Mouse (Mus musculus): ENCODE measurements at regions not wholly inside any gene's neighbourhood (a gene's known extent, or its start where the extent isn't known, plus 50 kb on each side); places are given as distances from the start of the nearest gene placed in this dataset.

DNA sequence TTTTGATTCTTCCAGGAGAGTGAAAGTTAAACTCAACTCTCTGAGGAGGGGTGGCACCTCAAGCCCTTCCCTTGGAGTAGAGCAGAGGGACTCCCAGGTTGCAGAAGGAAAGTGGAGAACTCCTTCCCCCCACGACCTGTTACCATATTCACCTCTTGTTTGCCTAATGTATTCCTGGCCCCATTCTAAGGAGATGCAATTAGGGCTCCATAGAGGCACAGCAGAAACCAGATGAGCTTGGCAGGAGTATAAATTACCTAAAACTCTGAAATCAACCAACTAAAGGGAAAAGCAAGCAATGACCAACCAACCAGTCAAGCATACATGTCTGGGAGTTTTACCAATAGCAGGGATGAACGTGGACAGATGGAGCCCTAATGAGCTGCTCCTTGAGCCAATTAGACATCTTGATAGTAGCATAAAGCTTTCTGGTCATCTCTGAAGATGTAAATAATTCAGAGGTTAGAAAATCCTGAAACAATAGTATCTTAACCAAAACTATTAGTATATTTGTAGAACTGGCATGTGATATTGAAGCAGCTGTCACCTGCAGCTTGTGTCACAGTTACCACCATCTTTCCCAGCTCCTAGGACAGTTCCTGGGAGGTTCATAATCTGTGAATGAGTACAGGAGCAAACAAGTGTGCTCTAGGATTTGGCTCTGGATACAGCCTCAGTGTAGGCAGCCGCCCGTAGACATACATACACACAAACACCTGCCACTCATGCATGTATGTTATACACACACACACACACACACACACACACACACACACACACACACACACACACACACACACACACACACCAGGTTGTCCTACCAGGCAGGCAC, 145.7 kb upstream of the 4930535I16Rik start:
- DNase-seq (ENCODE audit: low read depth), result no peak

- DNase-seq (ENCODE audit: low read depth), result no peak
These were observed 139.8 kb upstream of the 4930535I16Rik start for GRCm38 (mm10) chr4:124057607-124058006.

GRCm38 (mm10) chr4:124054240-124054760, 136.5 kb upstream of the 4930535I16Rik start:
- DNase-seq (ENCODE audit: low read depth), result no peak

DNA sequence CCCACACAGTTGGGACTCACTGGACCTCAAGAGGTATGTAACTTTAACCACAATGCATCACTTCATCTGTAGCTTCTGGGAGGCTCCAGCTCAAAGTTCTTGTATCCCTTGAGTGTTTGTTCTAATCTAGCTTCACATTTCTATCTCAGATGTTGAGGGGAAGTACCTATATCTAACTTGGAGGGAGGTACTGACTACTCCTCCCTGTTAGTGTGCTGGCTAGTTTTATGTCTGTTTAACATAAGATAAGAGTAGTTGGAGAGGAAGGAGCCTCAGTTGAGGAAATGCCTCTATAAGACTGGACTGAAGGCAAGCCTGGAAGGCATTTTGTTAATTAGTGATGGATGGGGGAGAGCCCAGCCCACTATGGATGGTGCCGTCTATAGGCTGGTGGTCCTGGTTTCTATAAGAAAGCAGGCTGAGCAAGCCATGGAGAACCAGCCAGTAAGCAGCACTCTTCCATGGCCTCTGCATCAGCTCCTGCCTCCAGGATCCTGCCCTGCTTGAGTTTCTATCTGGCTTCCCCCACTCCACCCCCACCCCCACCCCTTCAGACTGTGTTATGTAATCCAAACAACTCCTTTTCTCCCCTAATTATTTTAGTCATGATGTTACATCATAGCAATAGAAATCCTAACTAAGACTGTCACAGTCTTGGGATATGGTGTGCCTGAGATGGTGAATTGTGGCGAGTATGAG, 135.7 kb upstream of the 4930535I16Rik start:
- DNase-seq (ENCODE audit: low read depth), result no peak

- no peak for DNase-seq (ENCODE audit: low read depth)
These were observed 134.6 kb upstream of the 4930535I16Rik start for GRCm38 (mm10) chr4:124052387-124052786.

DNA sequence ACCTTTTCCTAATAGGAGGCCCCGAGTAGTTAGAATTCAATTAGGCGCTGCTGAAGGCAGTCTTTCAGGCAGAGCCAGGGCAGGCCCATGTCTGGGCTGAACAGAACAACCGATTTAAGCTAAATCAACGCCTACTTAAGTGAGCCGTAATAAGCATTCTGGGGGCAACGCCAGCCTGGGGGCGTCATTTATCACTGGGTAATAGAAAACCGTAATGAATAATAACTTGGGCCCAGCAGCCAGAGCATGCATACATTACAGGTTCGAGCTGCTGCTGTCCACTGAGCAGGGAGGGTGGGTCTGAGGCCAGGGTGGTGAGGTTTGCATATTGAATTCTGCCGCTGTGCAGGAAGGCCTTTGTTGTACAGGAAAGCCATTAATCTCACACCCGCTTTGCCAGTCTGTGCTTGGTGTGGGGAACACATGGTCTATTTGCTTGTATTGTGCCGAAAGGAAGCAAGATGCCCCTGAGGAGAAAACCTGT, 130.6 kb upstream of the 4930535I16Rik start:
- no peak for DNase-seq (ENCODE audit: low read depth)

- DNase-seq (ENCODE audit: low read depth), result no peak
These were observed 130.1 kb upstream of the 4930535I16Rik start for GRCm38 (mm10) chr4:124047898-124048297.

DNA sequence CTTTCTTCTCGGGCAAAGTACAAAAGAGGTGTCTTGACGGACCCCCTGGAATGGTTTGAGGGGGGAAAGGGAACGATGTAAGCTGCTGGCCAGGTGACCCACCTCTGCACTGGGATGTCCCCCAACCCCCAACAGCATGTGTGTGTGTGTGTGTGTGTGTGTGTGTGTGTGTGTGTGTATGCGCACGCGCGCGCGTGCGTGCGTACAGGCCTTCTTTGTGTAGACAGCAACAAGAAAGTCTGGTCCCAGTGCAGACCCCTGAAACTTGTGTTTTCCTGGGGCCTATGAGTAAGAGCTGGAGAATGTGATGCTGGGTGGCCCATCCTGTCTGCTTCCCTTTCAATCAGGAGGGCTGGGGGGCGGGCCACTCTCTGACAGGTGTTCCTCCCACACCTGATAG, 118.7 kb upstream of the 4930535I16Rik start:
- no peak for DNase-seq (ENCODE audit: low read depth)

GRCm38 (mm10) chr4:124035657-124036061, 117.8 kb upstream of the 4930535I16Rik start:
- no peak for DNase-seq (ENCODE audit: low read depth)

DNA sequence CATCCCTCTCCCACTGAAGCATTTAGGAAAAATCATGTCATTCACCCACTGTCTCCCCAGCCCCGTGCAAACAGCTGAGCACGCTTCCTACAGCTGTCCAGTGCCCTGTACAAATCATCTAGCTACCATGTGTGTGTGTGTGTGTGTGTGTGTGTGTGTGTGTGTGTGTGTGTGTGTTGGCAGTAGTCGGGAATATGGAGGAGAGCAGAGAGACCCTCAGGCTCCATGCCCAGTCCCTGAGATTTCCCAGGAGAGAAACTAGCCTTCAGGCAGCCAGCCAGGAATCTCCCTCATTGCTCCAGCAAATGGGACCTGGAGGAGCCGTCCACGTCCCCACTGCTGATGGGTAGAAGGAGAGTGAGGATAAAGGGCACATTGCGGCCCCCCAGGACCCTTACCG, 117.4 kb upstream of the 4930535I16Rik start:
- DNase-seq (ENCODE audit: low read depth), result no peak

- DNase-seq (ENCODE audit: low read depth), result no peak
These were observed 110.2 kb upstream of the 4930535I16Rik start for GRCm38 (mm10) chr4:124028061-124028460.

- peak; percentile 24 for DNase-seq (ENCODE audit: low read depth)
These were observed 98.6 kb upstream of the 4930535I16Rik start for GRCm38 (mm10) chr4:124016401-124016800.

DNA sequence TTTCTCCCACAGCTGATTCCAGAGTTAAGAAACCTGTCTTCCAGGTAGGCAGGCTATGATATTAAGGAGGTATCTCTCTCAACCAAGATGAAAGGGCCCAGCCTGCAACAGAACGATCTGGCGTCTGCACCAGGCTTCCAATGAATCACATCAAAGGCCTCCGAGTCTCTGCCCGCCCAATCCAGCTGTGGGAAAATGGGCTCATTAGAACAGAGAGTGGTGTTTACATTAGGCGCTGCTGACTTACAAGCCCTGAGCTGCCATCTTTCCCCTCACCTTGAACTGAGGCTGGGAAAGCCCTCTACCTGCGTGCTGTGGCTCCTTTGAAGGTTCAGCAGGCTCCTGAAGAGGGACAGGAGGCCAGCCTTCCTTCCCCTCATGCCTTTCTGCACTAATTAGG, 97.5 kb upstream of the 4930535I16Rik start:
- no peak for DNase-seq (ENCODE audit: low read depth)

DNA sequence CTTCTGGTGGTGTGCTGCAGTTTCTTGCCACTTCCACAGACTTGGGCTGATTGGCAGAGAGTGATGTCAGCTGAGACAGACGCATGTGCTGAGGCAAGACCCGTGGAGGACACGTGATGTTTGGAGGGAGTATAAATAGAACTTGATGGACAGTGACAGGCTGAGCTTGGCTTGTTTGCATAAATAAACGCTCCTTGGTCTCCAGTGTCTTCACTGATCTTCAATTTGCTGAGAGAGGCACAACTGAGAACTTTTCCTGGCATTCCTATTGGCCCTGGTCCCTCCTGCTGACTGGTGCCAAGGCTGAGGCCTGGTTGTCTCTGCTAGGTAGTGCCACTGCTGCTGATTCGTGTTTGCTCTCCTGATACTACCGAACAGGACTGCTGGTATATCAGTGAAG, 94.6 kb upstream of the 4930535I16Rik start:
- no peak for DNase-seq (ENCODE audit: low read depth)

DNA sequence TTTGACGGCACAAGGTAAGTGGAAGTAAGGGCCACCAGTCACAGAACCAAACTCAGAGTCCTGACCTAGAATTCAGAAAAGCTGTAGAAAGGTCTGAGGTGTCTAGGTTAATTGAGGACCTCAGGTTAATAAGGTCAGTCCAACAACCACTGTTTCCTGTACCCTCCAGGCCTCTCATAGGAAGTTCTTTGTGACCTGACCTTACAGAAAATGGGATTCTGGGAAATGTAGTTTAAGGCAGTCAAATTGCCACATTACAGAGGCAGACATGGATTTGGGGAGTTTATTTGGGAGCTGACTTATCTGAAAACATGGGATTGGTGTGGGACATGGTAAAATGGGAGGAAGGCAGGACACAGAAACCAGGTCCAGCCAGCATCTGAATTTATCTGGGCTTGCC, 90.9 kb upstream of the 4930535I16Rik start:
- DNase-seq (ENCODE audit: low read depth), result no peak

DNA sequence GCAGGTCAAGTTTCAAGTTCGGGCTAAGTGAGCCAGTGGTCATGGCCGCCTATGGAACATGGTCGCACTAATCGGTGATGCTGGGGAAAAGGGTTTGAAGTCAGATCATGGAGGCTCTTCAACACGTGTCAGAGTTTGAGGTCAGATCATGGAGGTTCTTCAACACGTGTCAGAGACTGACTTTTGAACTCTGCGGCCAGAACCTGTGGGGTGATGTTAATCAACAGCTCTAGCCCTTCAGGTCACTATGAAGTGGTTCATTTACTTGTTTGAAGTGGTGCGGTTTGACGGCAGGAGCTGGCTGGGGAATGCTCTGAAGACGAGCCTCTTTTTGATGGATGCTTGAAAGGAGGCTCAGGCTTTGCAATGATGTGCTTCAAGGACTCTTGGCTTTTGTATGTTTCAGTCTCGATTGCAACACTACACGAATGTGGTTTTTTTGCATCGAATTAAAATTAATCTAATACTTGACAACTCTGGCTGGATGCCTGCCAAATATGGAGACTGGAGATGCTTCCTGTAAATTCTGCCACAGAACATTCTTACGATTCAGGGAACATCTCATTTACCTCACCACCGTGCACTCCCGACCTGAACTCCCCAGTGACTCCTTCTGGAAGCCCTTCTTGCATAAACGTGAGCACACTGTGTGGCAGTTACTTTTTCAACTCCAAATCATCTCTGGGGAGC, 87.9 kb upstream of the 4930535I16Rik start:
- peak; percentile 9 for DNase-seq (ENCODE audit: low read depth)

- DNase-seq (ENCODE audit: low read depth), result no peak
These were observed 84.9 kb upstream of the 4930535I16Rik start for GRCm38 (mm10) chr4:124002760-124003159.

- DNase-seq (ENCODE audit: low read depth), result no peak
These were observed 84.3 kb upstream of the 4930535I16Rik start for GRCm38 (mm10) chr4:124002105-124002504.

DNA sequence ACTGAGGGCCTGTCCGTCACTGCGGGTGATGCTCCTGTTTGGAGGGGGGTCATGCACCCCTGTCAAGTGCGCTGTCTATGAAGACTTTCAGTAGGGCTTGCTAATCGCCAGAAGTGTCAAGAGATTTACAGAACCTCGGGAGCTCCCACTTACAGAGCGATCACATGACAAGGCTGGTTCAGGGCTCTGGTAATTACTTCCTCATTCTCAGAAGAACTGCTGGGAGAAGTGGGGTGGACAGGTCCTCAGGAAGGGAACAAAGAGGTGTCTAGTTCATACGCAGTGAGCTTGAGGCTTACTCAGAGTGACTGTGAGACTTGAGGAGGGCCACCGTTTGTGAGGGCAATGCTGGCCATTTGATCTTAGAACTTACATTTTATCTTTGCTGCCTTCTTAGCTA, 78.0 kb upstream of the 4930535I16Rik start:
- no peak for DNase-seq (ENCODE audit: low read depth)

DNA sequence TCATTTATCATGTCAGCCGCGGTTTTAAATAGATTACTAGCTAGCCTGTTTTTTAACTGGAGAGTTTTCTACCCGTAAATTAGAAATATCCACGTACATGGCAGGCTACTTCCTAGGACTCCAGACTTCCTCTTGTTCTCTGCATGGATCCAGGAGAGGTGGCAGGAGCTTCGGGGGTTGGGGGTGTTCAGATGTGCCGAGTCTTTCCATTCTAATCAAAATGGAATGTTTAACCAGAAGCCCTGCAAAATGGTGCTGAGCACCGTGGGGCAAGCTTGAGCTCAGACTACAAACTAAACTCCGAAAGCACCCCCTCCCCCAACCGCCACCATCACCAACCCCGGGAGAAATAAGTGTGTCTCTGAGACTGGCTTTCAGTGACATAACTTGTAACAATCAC, 73.4 kb upstream of the 4930535I16Rik start:
- DNase-seq (ENCODE audit: low read depth), result no peak

DNA sequence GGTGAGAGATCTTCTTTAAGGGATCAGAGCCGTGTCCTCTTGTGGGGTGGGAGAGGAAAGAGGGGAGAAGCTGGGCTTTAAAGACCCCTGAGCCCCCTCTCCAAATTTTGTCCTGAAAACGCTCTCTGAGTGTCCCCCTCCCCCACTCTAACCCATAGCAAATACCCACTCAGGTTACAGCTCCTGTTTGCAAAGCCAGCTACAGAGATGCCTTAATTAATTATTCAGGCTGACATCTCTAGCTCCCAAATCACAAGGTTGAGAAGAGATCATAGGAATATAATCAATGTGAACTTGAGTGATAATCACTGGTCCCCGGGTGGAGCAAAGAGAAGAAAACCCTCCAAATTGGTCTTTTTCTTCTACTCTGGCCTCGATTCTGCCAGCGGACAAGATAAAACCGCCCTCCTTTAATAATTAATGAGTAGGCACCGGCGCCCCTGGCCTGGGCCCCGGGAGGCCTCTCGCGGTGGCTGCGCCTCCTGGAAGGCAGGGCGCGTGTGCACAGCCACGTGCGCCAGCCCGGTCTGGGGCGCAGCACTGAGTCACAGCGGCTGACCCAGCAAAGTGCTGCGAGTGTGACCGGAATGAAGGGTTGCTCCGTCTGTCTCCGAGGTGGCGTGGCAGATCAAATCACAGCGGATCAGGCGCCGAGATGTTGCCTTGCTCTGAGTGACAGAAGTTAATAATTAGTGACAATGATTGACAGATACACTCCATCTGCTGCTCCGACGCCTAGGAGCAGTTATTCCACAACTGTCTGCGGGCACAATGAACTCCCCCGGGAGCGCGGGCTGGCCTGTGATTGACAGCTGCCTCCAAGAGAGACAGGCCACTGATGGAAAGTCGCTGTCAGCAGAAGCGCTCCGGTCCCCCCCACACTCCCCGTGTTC, 72.7 kb upstream of the 4930535I16Rik start:
- DNase-seq (ENCODE audit: low read depth), result no peak

Measured in NIH3T3 (cell line).